Mouse (Mus musculus): ENCODE data around the gene Gpr87. TPM values are rescaled to one million over a fixed set of nuclear protein-coding genes. Genes with fewer than 3 reads are reported as not detected.

Gene Gpr87
- polyA plus RNA-seq, 1 experiment from 2014 or later = not detected

Other genes starting within 250 kb of the Gpr87 start
- 5.5 and 6.2 TPM in 2 replicates for gene Med12l, start 189.3 kb downstream of the Gpr87 start, polyA plus RNA-seq (2014; fragmentation: Nextera tagmentation; extraction: Ambion mirVana)
- gene Gpr171, start 93.3 kb downstream of the Gpr87 start, polyA plus RNA-seq (2014; fragmentation: Nextera tagmentation; extraction: Ambion mirVana) = 1.3 TPM in 2 replicates
- gene P2ry14, start 41.5 kb downstream of the Gpr87 start, polyA plus RNA-seq (2014; fragmentation: Nextera tagmentation; extraction: Ambion mirVana) = 1.4 and 2.9 TPM in 2 replicates
- 0.49 and 0.66 TPM in 2 replicates for gene P2ry13, start 15.8 kb upstream of the Gpr87 start, polyA plus RNA-seq (2014; fragmentation: Nextera tagmentation; extraction: Ambion mirVana)
- 0.87 and 1.0 TPM in 2 replicates for gene P2ry12, start 67.8 kb upstream of the Gpr87 start, polyA plus RNA-seq (2014; fragmentation: Nextera tagmentation; extraction: Ambion mirVana)
- 1.8 and 2.6 TPM in 2 replicates for gene Igsf10, start 149.3 kb upstream of the Gpr87 start, polyA plus RNA-seq (2014; fragmentation: Nextera tagmentation; extraction: Ambion mirVana)

Measured in heart, embryonic 11.5 days (tissue).